Mouse (Mus musculus) frontal cortex, adult 2 months (tissue): Measurements from ENCODE around the gene Slc38a11. TPM values are rescaled to one million over a fixed set of nuclear protein-coding genes. Genes with fewer than 3 reads are reported as not detected.

Experiments used
- DNase-seq, 2 experiments: peaks; one replicate each; pipeline ENCODE4 v3.0.0; 2022; ENCODE audit warnings: low spot score in 1 of 2; ENCODE audit errors: extremely low spot score in 1 of 2
- polyA plus RNA-seq: library from polyadenylated mRNA; depleted of rRNA; stranded (reverse); fragments of >200 nt; gene quantifications from 2 replicates; pipeline ENCODE4 v1.2.3, GENCODE M21; 2012

The Slc38a11 gene
- polyA plus RNA-seq, 1 experiment, result 3.6 TPM

DNA sequence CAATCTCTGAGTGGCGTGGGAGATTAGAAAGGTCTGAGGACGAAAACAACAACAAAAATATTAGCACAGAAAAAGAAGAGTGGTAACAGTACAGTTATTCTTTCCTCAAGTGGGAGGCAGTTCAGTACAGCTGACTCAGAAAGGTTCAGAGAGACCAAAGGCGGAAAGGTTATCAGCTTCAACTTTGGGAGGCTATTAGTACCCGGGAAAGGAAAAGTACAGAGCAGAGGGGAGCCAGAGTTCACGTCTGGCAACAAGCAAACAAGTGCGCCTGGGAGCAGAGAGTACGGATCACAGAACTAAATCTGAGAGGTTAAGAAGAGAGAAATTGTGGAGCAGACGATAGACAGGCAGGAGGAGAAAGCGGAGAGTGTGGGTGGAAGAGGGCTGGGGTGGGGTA, 29.7 kb downstream of the Slc38a11 start:
- DNase-seq, result no peak

DNA sequence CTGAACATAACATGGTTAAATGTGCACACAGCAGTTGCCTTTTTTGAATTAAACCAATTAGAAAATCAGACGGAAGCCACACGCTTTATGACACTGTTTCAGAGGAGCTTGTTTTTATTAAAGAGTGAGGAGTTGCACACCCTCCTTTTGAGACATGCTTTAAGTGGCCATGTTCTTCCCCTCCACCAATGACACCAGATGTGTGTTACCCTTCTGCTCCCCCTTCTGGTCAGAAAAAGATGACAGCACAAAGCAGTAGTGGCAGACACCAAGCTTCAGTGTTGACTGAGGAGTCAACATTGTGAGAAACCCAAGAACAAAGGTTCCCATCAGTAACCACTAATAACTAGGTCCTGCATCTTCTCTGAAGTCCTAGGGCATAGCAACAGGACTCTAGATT, 32.5 kb downstream of the Slc38a11 start:
- peak in 1 of 2 experiments; percentile 36 for DNase-seq

DNA sequence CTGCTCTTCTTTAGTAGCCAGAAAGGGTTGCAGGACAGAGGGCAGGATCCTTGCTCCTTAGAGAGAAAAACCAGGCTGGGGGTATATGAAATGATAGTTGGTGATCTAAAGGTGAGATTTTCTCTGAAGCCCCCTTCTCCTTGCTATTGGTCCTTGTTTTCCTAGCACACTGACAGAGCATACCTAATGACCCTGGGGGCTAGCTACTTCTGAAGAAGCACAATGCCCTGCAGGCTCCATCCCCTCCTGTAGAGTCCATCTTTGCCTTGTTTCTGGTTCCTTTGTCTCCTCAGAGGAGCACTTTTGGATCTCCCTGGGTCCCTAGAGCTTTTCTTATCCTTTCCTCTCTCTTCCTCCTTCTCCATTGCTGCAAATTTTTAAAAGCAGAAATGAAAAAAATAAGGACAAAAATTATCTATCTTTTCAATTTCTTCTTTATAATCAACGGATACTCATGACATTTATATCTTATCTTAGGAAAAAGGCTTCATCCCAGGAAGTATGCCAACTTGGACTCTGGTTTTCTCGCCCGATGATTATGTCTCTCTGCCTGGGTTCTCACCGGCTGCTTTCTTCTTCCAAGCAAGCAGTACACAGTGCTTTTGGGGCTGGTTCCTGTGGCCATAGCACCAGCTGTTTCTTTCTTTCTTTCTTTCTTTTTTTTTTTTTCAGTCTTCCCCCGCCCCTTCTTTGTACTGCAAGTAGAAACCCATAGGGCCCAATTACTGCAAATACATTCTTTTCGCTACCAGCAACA, 41.7 kb downstream of the Slc38a11 start:
- DNase-seq, result no peak

DNA sequence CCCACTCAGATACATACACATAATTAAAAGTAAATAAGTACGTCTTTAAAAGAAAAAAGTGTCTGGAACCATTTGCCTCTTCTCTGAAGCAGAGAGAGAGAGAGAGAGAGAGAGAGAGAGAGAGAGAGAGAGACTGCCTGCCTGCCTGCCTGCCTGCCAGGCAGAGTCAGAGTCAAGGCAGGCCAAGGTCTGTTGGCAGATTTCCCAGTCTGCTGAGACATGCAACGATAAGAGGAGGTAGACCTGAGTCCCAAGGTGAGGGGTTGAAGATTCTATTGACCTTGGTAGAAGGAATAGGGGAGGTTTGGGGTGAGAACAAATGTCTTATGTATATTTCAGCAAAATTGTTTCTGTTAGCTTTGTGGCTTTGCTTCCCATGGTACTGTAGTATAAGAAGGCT, 42.9 kb downstream of the Slc38a11 start:
- DNase-seq, result no peak

DNA sequence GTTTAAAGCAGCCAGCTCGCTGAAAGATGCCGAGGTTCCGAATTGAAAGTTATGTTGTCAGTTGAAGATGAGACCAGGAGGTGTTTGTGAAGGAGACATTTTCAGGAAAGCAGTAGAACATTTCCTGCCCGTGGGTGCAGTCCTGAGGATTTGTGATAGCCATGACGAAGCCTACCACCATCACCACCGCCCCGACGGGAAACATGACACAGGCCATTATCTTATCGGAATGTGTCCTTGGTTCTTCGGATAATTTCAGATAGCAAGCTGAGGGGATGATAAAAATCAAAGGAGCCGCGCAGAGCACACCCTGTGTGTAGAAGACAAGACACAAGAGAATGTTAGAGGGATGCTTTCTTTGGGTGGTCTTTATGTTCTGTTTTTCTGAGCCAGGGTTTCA, 47.1 kb downstream of the Slc38a11 start:
- no peak for DNase-seq

DNA sequence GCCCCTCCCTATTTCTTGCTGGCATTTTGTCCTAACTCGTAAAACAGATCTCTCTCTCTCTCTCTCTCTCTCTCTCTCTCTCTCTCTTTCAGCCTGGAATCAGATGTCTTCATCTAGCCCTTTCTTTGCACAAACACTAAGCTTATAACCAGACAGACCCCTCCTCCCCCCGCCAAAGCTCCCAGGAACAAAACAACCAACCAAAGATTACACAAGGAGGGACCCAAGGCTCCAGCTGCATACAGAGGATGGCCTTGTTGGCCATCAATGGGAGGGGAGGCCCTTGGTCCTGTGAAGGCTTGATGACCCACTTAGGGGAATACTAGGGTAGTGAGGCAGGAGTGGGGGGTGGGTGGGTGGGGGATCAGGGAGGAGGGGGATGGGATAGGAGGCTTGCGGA, 52.6 kb downstream of the Slc38a11 start:
- DNase-seq, result no peak

DNA sequence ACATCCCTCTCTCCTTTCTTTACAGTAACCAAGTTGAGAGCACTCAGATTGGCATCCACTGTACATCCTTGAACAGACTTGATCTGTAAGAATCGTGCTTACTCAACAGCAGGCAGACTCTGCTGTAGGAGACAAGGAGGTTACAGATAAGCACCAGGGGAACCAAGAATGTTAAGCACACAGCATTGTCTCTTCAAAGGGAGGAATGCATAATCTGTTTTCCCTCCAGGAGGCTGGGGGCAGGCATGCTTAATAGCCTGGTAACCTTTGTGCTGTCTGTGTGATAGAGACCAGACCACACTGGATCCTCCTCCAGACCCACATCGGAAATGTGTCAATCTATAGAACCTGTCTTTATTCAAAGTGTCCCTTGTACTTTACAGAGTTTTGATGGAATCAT, 67.3 kb downstream of the Slc38a11 start:
- DNase-seq, result no peak

DNA sequence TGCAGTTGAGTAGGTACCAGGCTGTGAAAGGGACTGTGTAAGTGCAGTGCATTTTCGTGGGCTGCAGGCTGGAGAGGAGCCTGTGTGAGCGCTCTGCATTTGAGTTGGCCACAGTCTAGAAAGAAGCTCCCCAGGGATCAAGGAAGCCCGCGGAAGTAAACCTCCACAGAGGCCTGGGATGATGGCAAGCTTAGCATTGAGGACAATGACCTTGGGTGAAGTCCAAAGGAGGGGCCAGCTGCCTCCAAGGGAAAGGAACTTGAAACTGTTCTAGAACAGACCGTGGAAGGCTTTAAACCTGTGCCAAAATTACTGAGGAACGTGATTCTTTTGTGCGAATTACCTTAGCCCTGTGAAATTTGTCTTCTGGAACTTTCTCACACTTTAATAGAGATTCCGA, 69.7 kb downstream of the Slc38a11 start:
- DNase-seq, result no peak

DNA sequence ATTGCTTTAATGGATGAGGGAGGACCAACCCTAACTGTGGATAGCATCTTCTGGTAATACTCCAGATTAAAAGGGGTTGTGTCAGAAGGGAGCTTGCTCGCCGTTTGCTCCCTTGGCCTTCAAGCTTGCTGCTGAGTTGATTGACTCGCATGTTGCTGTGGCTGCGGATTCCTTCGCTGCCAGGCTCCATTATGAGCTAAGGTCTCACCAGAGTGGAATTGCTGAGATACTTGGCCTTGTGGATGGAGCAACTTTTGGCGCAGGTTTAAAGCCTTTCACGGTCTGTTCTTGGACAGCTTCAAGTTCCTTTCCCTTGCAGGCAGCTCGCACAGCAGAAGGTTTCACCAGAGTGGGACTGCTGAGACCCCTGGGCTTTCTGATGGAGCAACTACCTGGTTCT, 70.4 kb downstream of the Slc38a11 start:
- DNase-seq, result no peak

DNA sequence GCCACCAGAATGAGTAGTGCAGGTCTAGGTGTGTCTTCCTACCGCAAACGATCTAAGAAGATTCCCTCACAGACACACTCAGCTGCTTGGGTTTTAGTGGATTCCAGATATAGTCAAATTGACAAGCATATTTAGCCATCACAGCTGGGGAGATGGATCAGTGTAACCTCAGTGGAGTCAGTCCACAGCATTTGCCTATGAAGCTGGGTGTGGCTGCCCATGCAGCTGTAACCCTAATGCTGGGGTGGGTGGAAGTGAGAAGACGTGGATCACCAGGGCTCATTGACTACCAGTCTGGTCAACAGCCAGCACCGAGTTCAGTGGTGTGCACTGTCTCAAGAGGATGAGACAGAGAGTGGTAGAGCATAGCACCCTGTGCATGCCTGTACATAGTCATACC, 74.1 kb downstream of the Slc38a11 start:
- DNase-seq, result no peak

DNA sequence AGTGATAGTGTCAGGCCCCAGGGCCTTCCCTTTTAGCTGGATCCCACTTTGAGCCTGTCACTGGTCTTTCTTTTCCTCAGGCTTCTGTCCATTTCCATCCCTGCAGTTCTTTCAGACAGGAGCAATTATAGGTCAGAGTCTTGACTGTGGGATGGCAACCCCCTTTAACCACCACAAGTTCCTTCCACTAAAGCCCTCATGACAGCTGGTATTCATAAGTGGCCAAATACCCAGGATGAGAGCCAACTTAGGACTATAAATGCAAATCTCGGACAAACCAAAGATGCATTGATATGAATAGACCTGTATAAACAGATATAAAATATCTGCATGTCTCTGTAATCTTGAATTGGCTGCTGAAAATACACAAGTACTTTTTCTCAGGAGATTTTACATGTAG, 75.1 kb downstream of the Slc38a11 start:
- DNase-seq, result no peak

DNA sequence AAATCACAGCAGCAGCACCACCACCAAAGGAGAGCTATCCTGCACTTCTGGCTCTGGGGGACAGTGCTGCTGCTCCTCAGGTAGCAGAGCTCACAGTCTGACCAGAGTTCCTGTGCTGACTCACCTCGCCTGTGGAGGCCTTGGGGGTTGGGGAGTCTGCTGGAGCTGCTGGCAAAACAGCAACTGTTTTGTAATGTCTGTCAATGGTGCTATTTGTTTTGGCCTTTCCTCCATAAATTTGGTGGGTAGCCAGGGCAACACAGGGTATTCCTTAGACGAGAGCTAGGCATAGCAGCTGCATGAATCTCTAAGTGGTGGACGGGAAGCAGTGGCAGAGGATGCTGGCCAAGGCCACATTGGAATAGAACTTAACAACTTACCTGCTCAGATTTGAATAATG, 78.5 kb downstream of the Slc38a11 start:
- peak in 1 of 2 experiments; percentile 22 for DNase-seq

DNA sequence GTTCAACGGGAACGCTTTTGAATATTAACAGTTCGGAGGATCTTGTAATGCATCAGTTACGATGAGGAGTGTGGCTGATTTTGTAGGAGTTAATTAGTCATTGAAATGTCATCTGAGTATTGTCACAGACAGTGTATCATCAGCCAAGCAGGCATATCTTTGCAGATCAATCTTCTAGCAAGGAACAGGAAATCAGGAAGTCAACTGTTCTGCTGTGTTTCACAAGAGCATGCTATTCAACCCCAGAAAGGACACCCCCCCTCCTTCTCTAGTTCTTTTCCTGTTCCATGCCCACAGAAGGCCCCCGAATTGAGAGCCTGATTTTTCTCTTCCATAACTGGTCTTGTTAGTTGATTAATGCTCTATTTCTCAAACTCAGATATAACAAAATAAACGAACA, 80.9 kb downstream of the Slc38a11 start:
- no peak for DNase-seq

DNA sequence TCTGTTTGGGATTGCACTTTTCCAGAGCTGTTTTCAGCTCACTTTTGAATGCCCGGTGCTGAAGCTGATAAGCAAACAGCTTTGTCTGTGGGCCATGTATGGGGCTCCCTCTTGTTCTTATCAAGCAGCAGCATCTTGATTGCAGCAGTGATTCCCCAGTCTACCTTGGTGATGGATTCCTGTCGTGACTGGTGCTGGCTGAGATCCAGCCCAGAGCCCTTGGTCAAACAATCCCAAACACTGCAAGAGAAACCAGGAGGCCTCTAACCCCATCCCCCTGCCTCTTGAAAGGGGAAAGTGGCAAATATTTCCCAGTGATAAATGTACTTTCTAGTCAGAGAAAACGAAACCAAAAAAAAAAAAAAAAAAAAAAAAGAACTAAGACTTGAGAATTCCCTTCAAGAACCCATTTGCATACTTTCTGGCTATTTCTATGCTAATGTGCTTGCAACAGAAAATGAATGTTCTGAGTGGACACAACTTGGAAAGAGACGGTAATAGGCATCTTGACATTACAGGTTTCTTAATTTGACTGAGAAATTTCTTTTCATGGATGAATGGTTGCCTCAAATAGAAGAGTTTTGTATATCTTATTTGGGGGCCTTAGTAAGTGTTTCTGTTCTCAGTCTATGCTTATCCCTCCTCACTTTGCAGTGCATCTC, 84.7 kb downstream of the Slc38a11 start:
- no peak for DNase-seq

DNA sequence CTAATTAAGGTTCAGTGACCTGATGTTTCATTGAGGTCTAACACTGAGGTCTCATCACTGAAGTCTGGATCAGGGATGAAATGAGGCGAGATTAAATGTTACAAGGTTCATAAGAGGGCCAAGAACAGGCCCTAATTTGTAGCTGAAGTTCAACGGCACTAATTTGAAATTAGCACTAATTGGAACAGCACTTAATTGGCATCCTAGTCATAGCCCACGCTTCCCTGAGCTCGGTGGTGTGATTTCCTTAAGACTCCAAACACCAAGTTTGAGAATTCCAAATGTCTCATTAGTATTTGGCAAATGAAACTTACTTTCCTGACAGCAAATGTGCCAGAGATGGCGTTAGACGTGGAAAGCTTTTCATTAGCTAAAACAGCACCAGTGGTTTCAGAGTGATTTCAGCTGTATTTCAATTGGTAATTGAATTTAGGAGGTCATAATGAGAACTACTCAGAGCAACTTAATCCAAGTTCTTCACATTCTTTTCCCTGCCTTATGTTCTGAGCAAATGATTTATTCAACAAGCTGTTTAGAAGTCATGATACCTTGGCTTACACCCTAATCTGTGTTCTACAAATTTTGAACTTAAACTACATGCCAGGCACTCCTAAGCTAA, 88.3 kb downstream of the Slc38a11 start:
- peak; percentile 5 to 16 for DNase-seq

DNA sequence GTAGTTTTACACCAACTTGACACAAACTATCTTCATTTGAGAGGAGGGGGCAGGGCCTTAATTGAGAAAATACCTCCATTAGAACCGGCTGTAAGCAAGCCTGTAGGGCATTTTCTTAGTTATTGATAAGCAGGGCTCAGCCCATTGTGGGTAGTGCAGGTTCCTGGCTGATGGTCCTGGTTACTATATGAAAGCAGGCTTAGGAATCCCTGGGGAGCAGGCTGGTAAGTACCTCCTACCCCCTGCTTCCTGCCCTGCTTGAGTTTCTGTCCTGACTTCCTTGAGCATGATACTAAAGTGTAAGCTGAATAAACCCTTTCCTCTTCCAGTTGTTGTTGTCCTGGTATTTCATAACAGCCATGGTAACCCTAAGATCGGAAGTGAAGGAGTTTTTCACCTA, 89.9 kb downstream of the Slc38a11 start:
- no peak for DNase-seq

DNA sequence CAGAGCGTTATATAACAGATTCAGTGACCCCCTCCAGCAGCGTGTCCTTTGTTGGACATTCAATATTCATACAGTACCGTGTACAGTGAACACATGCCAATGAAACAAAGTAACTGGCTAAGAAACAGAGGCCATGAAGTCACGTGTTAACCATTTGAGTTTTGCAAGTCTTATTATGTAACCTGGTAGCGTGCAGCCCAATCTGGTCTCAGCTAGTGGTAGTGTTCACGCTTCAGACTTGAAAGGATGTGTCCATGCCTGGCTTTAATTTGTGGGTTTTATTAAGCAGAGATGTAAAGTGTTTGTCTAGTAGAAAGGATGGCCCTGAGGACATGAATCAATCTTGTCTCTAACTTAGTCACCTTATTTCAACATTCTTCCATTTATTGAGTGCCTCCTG, 95.1 kb downstream of the Slc38a11 start:
- DNase-seq, result no peak

DNA sequence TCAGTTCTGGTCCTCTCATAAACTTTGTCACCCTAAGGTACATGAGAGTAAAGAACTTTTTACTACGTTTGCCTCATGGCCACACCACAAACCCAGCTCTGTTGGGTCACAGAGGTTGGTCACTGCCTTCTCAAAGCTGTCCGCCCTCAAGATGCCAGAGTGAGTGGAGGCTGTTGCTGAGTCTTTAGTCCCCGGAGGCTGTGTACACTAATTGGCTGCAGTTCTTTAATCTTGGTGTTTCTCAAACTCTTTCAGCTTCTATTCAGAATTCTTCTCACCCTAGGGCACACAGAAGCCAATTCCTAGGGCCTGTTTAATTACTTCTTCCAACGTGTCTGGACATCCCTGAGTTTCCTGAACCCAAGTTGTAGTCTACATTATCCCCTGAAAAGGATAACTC, 96.0 kb downstream of the Slc38a11 start:
- no peak for DNase-seq

DNA sequence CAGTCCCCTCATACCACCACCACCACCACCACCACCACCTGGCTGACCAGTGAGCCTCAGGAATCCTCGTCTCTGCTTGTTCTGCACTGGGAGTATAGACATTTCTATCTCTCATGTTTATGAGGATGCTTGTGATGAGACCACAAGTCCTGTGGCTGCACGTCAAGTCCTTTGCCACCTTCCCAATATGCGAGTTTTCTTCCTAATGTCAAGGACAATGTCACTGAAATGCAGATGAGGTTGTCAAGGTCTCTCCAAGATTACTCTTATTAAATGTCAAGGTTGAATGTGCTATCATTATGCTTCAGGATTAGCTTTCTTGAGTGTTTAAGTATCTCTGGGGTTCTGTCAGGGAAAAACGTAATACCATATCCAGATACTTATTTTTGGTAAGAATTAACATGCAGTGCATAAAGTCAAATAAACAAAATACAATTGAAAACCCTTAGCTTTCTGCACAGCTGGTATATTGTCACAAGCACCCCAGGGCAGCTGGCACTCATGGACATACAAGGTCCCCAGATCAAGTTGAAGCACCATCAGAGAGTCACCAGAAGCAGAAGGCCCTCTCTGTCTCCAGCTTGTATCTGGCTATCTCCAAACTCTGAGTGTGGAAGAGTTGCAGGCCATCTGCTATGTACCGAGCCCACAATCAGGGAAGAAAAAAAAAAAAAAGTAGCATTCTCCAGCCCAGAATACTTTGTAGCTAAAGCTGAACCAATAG, 97.1 kb downstream of the Slc38a11 start:
- no peak for DNase-seq
